Mouse (Mus musculus): Measurements from ENCODE around the gene Dbf4. TPM values are rescaled to one million over a fixed set of nuclear protein-coding genes. Genes with fewer than 3 reads are reported as not detected.

Gene Dbf4
- polyA plus RNA-seq (2012): 3.0 and 4.1 TPM in 2 replicates

DNA sequence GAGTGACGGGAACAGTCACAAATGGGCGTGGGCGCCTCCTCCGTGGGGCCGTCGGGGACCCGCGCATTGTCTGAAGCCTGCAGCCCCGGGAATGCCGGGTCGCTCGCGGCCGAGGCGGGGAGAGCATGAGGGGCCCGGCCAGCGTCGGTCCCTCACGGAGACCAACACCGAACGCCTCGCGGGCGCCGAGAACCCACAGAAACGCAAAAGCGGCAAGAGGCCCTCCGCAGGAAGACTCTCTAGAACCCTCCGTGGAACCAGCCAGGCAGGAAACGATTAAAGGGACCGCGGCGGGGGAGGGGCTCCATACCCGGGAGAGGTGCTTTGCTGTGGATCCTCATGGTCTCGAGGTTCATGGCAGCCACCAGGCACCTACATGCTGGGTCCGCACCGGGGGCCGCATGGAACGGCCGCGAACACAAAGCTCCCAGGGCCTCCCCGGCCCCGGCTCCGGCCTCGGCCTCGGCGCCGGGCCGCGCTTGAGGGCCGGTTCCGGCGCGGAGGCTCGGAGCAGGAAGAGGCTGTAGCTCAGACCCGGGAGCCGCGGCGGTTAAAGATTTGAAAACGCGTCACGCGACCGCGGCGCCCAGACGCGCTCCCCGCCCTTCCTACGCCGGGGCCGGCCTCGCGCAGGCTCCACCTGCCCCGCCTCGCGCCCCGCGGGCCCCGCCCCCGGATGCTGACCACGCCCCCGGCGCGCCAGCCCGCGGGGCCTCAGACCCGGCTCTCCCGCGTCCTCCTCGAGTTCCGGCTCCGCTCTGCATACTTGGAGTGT is at the start of gene Dbf4, which contains the start of gene Slc25a40:
Gene Dbf4, minus strand, starts transcription at position 560 of the 775 bp plus-strand sequence.
Gene Slc25a40, plus strand, starts transcription at position 694 of the 775 bp plus-strand sequence.
- peaks cover 52% of the 10 kb centered on the region for H3K4me1 ChIP-seq (ENCODE audit: control insufficient read depth)
- no peaks in the 10 kb centered on the region for H3K9me3 ChIP-seq (ENCODE audit: control insufficient read depth, low read length)
- no peaks in the 10 kb centered on the region for H3K27me3 ChIP-seq (ENCODE audit: control insufficient read depth)
- TF ChIP-seq GATA1 (IDR thresholded peaks at IDR 0.05; ENCODE audit: low read length) (no peak), TAL1 (IDR thresholded peaks at IDR 0.05; ENCODE audit: low read length) (no peak)
- peak within 1 kb of the TSS; percentile 100 for H3K4me3 ChIP-seq (replicated peaks)
- H3K36me3 ChIP-seq (ENCODE audit: control insufficient read depth): peaks cover 46% of the 10 kb centered on the region

GRCm38 (mm10) chr5:8456561-8456960 is 34.0 kb upstream of the Dbf4 start:
- TF ChIP-seq GATA1 (IDR thresholded peaks at IDR 0.05; ENCODE audit: low read length) (no peak), TAL1 (IDR thresholded peaks at IDR 0.05; ENCODE audit: low read length) (no peak)
- H3K9me3 ChIP-seq (ENCODE audit: control insufficient read depth, low read length): no peaks in the 10 kb centered on the region
- no peaks in the 10 kb centered on the region for H3K27me3 ChIP-seq (ENCODE audit: control insufficient read depth)
- peaks cover 38% of the 10 kb centered on the region for H3K36me3 ChIP-seq (ENCODE audit: control insufficient read depth)
- no peak overlapping the region for H3K4me3 ChIP-seq (replicated peaks)
- no peaks in the 10 kb centered on the region for H3K4me1 ChIP-seq (ENCODE audit: control insufficient read depth)

DNA sequence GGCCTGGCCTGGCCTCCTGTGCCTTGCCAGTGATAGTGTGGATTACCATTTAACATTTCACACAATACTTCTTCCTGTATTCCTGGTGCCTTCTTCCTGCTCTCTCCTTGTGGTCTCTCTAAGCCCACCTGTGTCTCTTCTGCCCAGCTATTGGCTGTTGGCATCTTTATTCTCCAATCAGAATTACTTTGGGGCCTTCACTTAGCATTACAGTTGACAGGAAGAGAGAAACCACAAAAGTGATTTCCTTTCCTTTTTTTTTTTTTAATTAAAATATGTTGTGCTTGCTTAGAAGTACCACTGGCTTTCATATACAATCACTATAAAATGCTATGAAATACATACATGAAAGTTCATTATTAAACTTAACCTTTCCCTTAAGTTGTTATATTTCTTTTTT is 33.0 kb upstream of the Dbf4 start:
- H3K4me3 ChIP-seq (replicated peaks): no peak overlapping the region
- peaks cover 39% of the 10 kb centered on the region for H3K36me3 ChIP-seq (ENCODE audit: control insufficient read depth)
- TF ChIP-seq GATA1 (IDR thresholded peaks at IDR 0.05; ENCODE audit: low read length): no peak
- no peak for TF ChIP-seq TAL1 (IDR thresholded peaks at IDR 0.05; ENCODE audit: low read length)
- H3K4me1 ChIP-seq (ENCODE audit: control insufficient read depth): no peaks in the 10 kb centered on the region
- H3K27me3 ChIP-seq (ENCODE audit: control insufficient read depth): no peaks in the 10 kb centered on the region
- H3K9me3 ChIP-seq (ENCODE audit: control insufficient read depth, low read length): no peaks in the 10 kb centered on the region

DNA sequence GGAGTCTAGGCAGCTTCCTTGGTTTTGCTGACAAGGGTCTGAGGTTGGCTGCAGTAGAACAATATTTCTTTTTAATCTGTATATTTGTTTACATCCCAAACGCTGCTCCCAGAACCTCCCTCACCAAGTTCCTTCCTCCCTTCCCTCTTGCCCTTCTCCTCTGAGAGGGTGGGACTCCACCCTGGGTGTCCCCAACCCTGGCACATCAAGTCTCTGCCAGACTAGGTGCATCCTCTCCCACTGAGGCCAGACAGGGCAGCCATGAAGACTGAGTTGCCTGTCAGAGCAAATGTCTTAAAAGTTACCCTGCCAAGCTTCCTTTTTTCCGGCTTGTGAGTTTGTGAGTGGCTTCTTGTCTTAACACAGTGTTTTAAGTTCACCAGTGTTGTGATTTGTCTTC is 16.6 kb upstream of the Dbf4 start:
- TF ChIP-seq TAL1 (IDR thresholded peaks at IDR 0.05; ENCODE audit: low read length): no peak
- Histone ChIP-seq H3K9me3 (ENCODE audit: control insufficient read depth, low read length) (no peaks in the 10 kb centered on the region), H3K4me3 (replicated peaks) (no peak overlapping the region), H3K36me3 (ENCODE audit: control insufficient read depth) (peaks cover 31% of the 10 kb centered on the region), H3K4me1 (ENCODE audit: control insufficient read depth) (no peaks in the 10 kb centered on the region), H3K27me3 (ENCODE audit: control insufficient read depth) (no peaks in the 10 kb centered on the region)

DNA sequence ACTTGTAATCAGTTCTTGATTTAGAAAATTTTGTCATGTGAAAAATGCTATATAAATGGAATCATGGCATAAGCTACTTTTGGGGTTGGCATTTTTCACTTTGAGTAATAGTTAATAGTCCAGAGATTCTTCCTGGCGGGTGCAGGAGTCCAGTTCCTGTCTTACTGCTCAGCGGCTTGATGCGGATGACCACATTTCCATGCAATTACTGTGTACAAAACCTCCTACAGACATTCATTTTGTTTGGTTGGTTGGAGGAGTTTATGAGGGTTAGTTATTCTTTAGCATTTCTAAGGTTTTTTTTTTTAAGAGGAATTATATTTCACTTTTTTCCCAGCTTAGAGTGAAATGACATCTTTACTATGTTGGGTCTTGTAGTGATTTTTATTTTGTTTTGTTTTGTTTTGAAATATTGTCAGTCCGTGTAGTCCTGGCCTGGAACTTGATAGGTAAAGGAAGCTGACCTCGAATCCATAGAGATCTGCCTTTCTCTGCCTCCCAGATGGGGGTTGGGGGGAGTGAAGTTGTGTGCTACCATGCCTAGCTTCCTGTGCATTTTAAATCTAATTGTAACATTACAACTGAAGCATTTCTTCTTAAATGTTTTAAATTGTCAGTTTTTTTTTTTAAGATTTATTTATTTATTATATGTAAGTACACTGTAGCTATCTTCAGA is 15.1 kb upstream of the Dbf4 start:
- no peaks in the 10 kb centered on the region for H3K27me3 ChIP-seq (ENCODE audit: control insufficient read depth)
- H3K36me3 ChIP-seq (ENCODE audit: control insufficient read depth): peaks cover 28% of the 10 kb centered on the region
- H3K4me3 ChIP-seq (replicated peaks): no peak overlapping the region
- no peaks in the 10 kb centered on the region for H3K4me1 ChIP-seq (ENCODE audit: control insufficient read depth)
- no peaks in the 10 kb centered on the region for H3K9me3 ChIP-seq (ENCODE audit: control insufficient read depth, low read length)
- no peak for TF ChIP-seq TAL1 (IDR thresholded peaks at IDR 0.05; ENCODE audit: low read length)
- no peak for TF ChIP-seq GATA1 (IDR thresholded peaks at IDR 0.05; ENCODE audit: low read length)

GRCm38 (mm10) chr5:8425899-8426298 is 3.4 kb upstream of the Dbf4 start:
- Histone ChIP-seq H3K27me3 (ENCODE audit: control insufficient read depth) (no peaks in the 10 kb centered on the region), H3K4me1 (ENCODE audit: control insufficient read depth) (peaks cover 38% of the 10 kb centered on the region), H3K36me3 (ENCODE audit: control insufficient read depth) (peaks cover 26% of the 10 kb centered on the region), H3K4me3 (replicated peaks) (no peak overlapping the region), H3K9me3 (ENCODE audit: control insufficient read depth, low read length) (no peaks in the 10 kb centered on the region)
- TF ChIP-seq TAL1 (IDR thresholded peaks at IDR 0.05; ENCODE audit: low read length): no peak
- TF ChIP-seq GATA1 (IDR thresholded peaks at IDR 0.05; ENCODE audit: low read length): no peak

GRCm38 (mm10) chr5:8424116-8424515 is 1.6 kb upstream of the Dbf4 start:
- H3K4me3 ChIP-seq (replicated peaks): peak overlapping the region; percentile 100
- H3K27me3 ChIP-seq (ENCODE audit: control insufficient read depth): no peaks in the 10 kb centered on the region
- H3K36me3 ChIP-seq (ENCODE audit: control insufficient read depth): peaks cover 31% of the 10 kb centered on the region
- no peaks in the 10 kb centered on the region for H3K9me3 ChIP-seq (ENCODE audit: control insufficient read depth, low read length)
- H3K4me1 ChIP-seq (ENCODE audit: control insufficient read depth): peaks cover 49% of the 10 kb centered on the region
- TF ChIP-seq GATA1 (IDR thresholded peaks at IDR 0.05; ENCODE audit: low read length) (no peak), TAL1 (IDR thresholded peaks at IDR 0.05; ENCODE audit: low read length) (no peak)

DNA sequence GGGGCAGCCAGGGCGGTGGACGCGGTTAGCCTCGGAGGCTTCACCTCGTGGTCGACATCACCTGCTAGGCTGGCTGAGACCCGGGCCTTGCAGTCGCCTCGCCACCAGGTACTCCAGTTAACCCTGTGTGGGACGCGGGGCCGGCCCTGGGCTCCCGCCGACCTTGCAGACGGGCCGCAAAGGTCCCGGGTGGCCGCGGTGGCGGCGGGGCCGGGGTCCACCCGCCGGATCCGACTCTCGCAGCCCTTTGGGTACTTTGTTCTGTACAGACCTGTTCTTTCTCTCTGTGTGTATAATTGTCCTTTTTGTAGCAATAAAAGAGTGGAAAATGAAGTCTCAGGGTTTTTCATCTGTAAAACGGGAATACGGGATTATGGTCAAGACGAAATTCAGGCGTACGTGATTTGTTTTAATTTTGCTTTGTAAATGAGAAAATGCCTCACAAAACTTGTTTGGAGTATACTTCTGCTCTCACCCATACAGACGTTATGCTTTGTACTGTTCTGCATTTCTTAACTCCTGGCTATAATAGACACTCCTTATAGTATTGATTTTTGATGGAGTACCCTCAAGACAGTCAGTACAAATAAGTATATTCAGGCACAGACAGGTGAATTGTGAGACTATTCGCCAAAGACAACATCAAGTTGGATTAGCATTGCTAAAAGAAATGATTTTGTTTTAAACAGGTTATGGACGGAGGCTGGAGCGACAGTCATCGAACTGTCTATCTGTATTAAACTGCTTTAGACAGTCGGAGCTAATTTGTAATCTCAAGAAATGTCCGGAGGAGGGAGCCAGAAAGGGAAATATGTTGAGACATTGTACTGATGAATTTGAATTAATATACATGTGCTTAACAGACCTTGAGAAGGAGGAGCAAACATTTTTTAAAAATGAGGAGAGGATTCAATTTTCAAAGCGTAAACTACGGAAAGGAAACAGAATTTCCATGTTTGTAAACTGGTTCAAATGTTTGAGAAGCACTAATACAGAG is 714 bp upstream of the Dbf4 start:
- Histone ChIP-seq H3K4me3 (replicated peaks) (peak overlapping the region; percentile 100), H3K4me1 (ENCODE audit: control insufficient read depth) (peaks cover 49% of the 10 kb centered on the region), H3K27me3 (ENCODE audit: control insufficient read depth) (no peaks in the 10 kb centered on the region), H3K9me3 (ENCODE audit: control insufficient read depth, low read length) (no peaks in the 10 kb centered on the region), H3K36me3 (ENCODE audit: control insufficient read depth) (peaks cover 38% of the 10 kb centered on the region)
- TF ChIP-seq TAL1 (IDR thresholded peaks at IDR 0.05; ENCODE audit: low read length) (no peak), GATA1 (IDR thresholded peaks at IDR 0.05; ENCODE audit: low read length) (no peak)
